Mouse (Mus musculus): ENCODE data around the gene Wscd2. TPM values are rescaled to one million over a fixed set of nuclear protein-coding genes. Genes with fewer than 3 reads are reported as not detected.

Wscd2 gene
- polyA plus RNA-seq, 1 experiment from 2014 or later: 0.06 TPM

GRCm38 (mm10) chr5:113590010-113590640, 100.0 kb downstream of the Wscd2 start:
- Histone ChIP-seq H3K9me3 (replicated peaks; ENCODE audit: control insufficient read depth, low read length) (no peaks in the 10 kb centered on the region), H3K4me2 (ENCODE audit: low read depth, low read length) (no peak overlapping the region)
- WGBS (ENCODE audit: insufficient replicate concordance): 59% methylated on average over 5 of the region's 5 CpGs

GRCm38 (mm10) chr5:113591166-113591565, 101.0 kb downstream of the Wscd2 start:
- 43% methylated on average over 3 of the region's 3 CpGs for WGBS (ENCODE audit: insufficient replicate concordance)
- Histone ChIP-seq H3K4me2 (ENCODE audit: low read depth, low read length) (no peak overlapping the region), H3K4me3 (ENCODE audit: low read depth, low read length) (no peak overlapping the region), H3K27me3 (ENCODE audit: control insufficient read depth, insufficient read depth, low read depth, low read length) (no peaks in the 10 kb centered on the region), H3K36me3 (ENCODE audit: control insufficient read depth, insufficient read depth) (no peaks in the 10 kb centered on the region), H3K9me3 (replicated peaks; ENCODE audit: control insufficient read depth, low read length) (no peaks in the 10 kb centered on the region), H3K27ac (ENCODE audit: low read length) (no peak overlapping the region), H3K4me1 (ENCODE audit: control insufficient read depth, low read depth, low read length) (no peaks in the 10 kb centered on the region), H3K9ac (ENCODE audit: low read depth, low read length) (no peak overlapping the region)
- no peak for ATAC-seq (ENCODE audit: low read depth)

More at GRCm38 (mm10) chr5:113590010-113590640, 100.0 kb downstream of the Wscd2 start:
- Histone ChIP-seq H3K36me3 (ENCODE audit: control insufficient read depth, insufficient read depth) (no peaks in the 10 kb centered on the region), H3K9ac (ENCODE audit: low read depth, low read length) (no peak overlapping the region), H3K4me1 (ENCODE audit: control insufficient read depth, low read depth, low read length) (no peaks in the 10 kb centered on the region), H3K27ac (ENCODE audit: low read length) (no peak overlapping the region), H3K4me3 (ENCODE audit: low read depth, low read length) (no peak overlapping the region), H3K27me3 (ENCODE audit: control insufficient read depth, insufficient read depth, low read depth, low read length) (no peaks in the 10 kb centered on the region)
- no peak for ATAC-seq (ENCODE audit: low read depth)

- H3K9me3 ChIP-seq (replicated peaks; ENCODE audit: control insufficient read depth, low read length): no peaks in the 10 kb centered on the region
- WGBS (ENCODE audit: insufficient replicate concordance): 4% methylated on average over 6 of the region's 6 CpGs
- no peaks in the 10 kb centered on the region for H3K4me1 ChIP-seq (ENCODE audit: control insufficient read depth, low read depth, low read length)
- H3K9ac ChIP-seq (ENCODE audit: low read depth, low read length): no peak overlapping the region
- H3K4me2 ChIP-seq (ENCODE audit: low read depth, low read length): no peak overlapping the region
- no peak overlapping the region for H3K27ac ChIP-seq (ENCODE audit: low read length)
- no peaks in the 10 kb centered on the region for H3K36me3 ChIP-seq (ENCODE audit: control insufficient read depth, insufficient read depth)
- no peak for ATAC-seq (ENCODE audit: low read depth)
- no peak overlapping the region for H3K4me3 ChIP-seq (ENCODE audit: low read depth, low read length)
- no peaks in the 10 kb centered on the region for H3K27me3 ChIP-seq (ENCODE audit: control insufficient read depth, insufficient read depth, low read depth, low read length)
Observed at GRCm38 (mm10) chr5:113591751-113592230, 101.7 kb downstream of the Wscd2 start.

GRCm38 (mm10) chr5:113593911-113594705, 104.0 kb downstream of the Wscd2 start:
- Histone ChIP-seq H3K27me3 (ENCODE audit: control insufficient read depth, insufficient read depth, low read depth, low read length) (no peaks in the 10 kb centered on the region), H3K4me2 (ENCODE audit: low read depth, low read length) (no peak overlapping the region), H3K9ac (ENCODE audit: low read depth, low read length) (no peak overlapping the region), H3K4me3 (ENCODE audit: low read depth, low read length) (no peak overlapping the region), H3K4me1 (ENCODE audit: control insufficient read depth, low read depth, low read length) (no peaks in the 10 kb centered on the region), H3K9me3 (replicated peaks; ENCODE audit: control insufficient read depth, low read length) (no peaks in the 10 kb centered on the region), H3K27ac (ENCODE audit: low read length) (no peak overlapping the region), H3K36me3 (ENCODE audit: control insufficient read depth, insufficient read depth) (no peaks in the 10 kb centered on the region)
- 43% methylated on average over 6 of the region's 6 CpGs for WGBS (ENCODE audit: insufficient replicate concordance)
- no peak for ATAC-seq (ENCODE audit: low read depth)

GRCm38 (mm10) chr5:113596252-113596651, 106.1 kb downstream of the Wscd2 start:
- ATAC-seq (ENCODE audit: low read depth): no peak
- no peak overlapping the region for H3K9ac ChIP-seq (ENCODE audit: low read depth, low read length)
- H3K9me3 ChIP-seq (replicated peaks; ENCODE audit: control insufficient read depth, low read length): no peaks in the 10 kb centered on the region
- H3K4me2 ChIP-seq (ENCODE audit: low read depth, low read length): no peak overlapping the region
- no peaks in the 10 kb centered on the region for H3K36me3 ChIP-seq (ENCODE audit: control insufficient read depth, insufficient read depth)
- H3K4me3 ChIP-seq (ENCODE audit: low read depth, low read length): no peak overlapping the region
- H3K27ac ChIP-seq (ENCODE audit: low read length): no peak overlapping the region
- H3K4me1 ChIP-seq (ENCODE audit: control insufficient read depth, low read depth, low read length): no peaks in the 10 kb centered on the region
- WGBS (ENCODE audit: insufficient replicate concordance): 66% methylated on average over 9 of the region's 9 CpGs
- H3K27me3 ChIP-seq (ENCODE audit: control insufficient read depth, insufficient read depth, low read depth, low read length): no peaks in the 10 kb centered on the region

- Histone ChIP-seq H3K36me3 (ENCODE audit: control insufficient read depth, insufficient read depth) (no peaks in the 10 kb centered on the region), H3K27me3 (ENCODE audit: control insufficient read depth, insufficient read depth, low read depth, low read length) (no peaks in the 10 kb centered on the region), H3K27ac (ENCODE audit: low read length) (no peak overlapping the region), H3K4me1 (ENCODE audit: control insufficient read depth, low read depth, low read length) (no peaks in the 10 kb centered on the region), H3K9me3 (replicated peaks; ENCODE audit: control insufficient read depth, low read length) (no peaks in the 10 kb centered on the region), H3K9ac (ENCODE audit: low read depth, low read length) (no peak overlapping the region), H3K4me2 (ENCODE audit: low read depth, low read length) (no peak overlapping the region), H3K4me3 (ENCODE audit: low read depth, low read length) (no peak overlapping the region)
- 56% methylated on average over 9 of the region's 9 CpGs for WGBS (ENCODE audit: insufficient replicate concordance)
- ATAC-seq (ENCODE audit: low read depth): no peak
Observed at GRCm38 (mm10) chr5:113596780-113597353, 106.7 kb downstream of the Wscd2 start.

GRCm38 (mm10) chr5:113600181-113600580, 110.0 kb downstream of the Wscd2 start:
- Histone ChIP-seq H3K36me3 (ENCODE audit: control insufficient read depth, insufficient read depth) (no peaks in the 10 kb centered on the region), H3K9me3 (replicated peaks; ENCODE audit: control insufficient read depth, low read length) (no peaks in the 10 kb centered on the region), H3K27ac (ENCODE audit: low read length) (no peak overlapping the region), H3K4me2 (ENCODE audit: low read depth, low read length) (no peak overlapping the region), H3K27me3 (ENCODE audit: control insufficient read depth, insufficient read depth, low read depth, low read length) (no peaks in the 10 kb centered on the region), H3K4me3 (ENCODE audit: low read depth, low read length) (no peak overlapping the region), H3K9ac (ENCODE audit: low read depth, low read length) (no peak overlapping the region), H3K4me1 (ENCODE audit: control insufficient read depth, low read depth, low read length) (no peaks in the 10 kb centered on the region)
- no peak for ATAC-seq (ENCODE audit: low read depth)
- WGBS (ENCODE audit: insufficient replicate concordance): 57% methylated on average over 3 of the region's 3 CpGs

GRCm38 (mm10) chr5:113600803-113601202, 110.7 kb downstream of the Wscd2 start:
- Histone ChIP-seq H3K4me2 (ENCODE audit: low read depth, low read length) (no peak overlapping the region), H3K9me3 (replicated peaks; ENCODE audit: control insufficient read depth, low read length) (no peaks in the 10 kb centered on the region), H3K27ac (ENCODE audit: low read length) (no peak overlapping the region), H3K36me3 (ENCODE audit: control insufficient read depth, insufficient read depth) (no peaks in the 10 kb centered on the region), H3K27me3 (ENCODE audit: control insufficient read depth, insufficient read depth, low read depth, low read length) (no peaks in the 10 kb centered on the region), H3K9ac (ENCODE audit: low read depth, low read length) (no peak overlapping the region), H3K4me3 (ENCODE audit: low read depth, low read length) (no peak overlapping the region), H3K4me1 (ENCODE audit: control insufficient read depth, low read depth, low read length) (no peaks in the 10 kb centered on the region)
- no peak for ATAC-seq (ENCODE audit: low read depth)
- WGBS (ENCODE audit: insufficient replicate concordance): 71% methylated on average over 4 of the region's 4 CpGs

GRCm38 (mm10) chr5:113603471-113603870, 113.3 kb downstream of the Wscd2 start:
- WGBS (ENCODE audit: insufficient replicate concordance): 62% methylated on average over 9 of the region's 9 CpGs
- ATAC-seq (ENCODE audit: low read depth): no peak
- no peaks in the 10 kb centered on the region for H3K9me3 ChIP-seq (replicated peaks; ENCODE audit: control insufficient read depth, low read length)
- H3K4me1 ChIP-seq (ENCODE audit: control insufficient read depth, low read depth, low read length): no peaks in the 10 kb centered on the region
- no peak overlapping the region for H3K9ac ChIP-seq (ENCODE audit: low read depth, low read length)
- H3K27me3 ChIP-seq (ENCODE audit: control insufficient read depth, insufficient read depth, low read depth, low read length): no peaks in the 10 kb centered on the region
- H3K36me3 ChIP-seq (ENCODE audit: control insufficient read depth, insufficient read depth): no peaks in the 10 kb centered on the region
- no peak overlapping the region for H3K4me2 ChIP-seq (ENCODE audit: low read depth, low read length)
- H3K27ac ChIP-seq (ENCODE audit: low read length): no peak overlapping the region
- no peak overlapping the region for H3K4me3 ChIP-seq (ENCODE audit: low read depth, low read length)

Measured in liver, embryonic 16.5 days (tissue).